Mouse (Mus musculus): ENCODE measurements around the gene Hsd17b6.

DNA sequence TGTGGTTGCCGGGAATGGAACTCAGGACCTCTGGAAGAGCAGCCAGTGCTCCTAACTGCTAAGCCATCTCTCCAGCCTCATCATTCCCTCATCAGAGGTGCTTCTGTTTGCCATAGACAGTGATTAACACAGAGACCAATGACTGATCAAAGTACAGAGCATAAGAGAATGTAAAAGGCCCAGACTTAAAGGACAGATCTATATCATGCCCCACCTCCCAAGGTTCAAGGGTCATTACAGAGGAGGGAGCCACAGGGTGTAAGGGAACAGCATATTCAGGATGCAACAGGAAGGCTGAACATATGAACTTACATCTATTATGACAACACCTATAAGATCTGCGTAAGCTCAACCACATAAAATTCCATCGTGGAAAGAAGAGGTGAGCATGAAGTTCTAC lies 10.7 kb downstream of the Hsd17b6 start:
- TF ChIP-seq CTCF (IDR thresholded peaks at IDR 0.05; ENCODE audit: insufficient read depth, low read depth, low read length) = no peak
- TF ChIP-seq POLR2A (IDR thresholded peaks at IDR 0.05; ENCODE audit: insufficient read depth, low read depth, low read length) = no peak

Data from olfactory bulb, adult 2 months (tissue).